Mouse (Mus musculus) intestine, embryonic 14.5 days (tissue): ENCODE measurements around the gene Wdcp. TPM values are rescaled to one million over a fixed set of nuclear protein-coding genes. Genes with fewer than 3 reads are reported as not detected.

Experiments
- polyA plus RNA-seq: library from polyadenylated mRNA; unstranded; fragments of >200 nt; fragmentation: Nextera tagmentation; extraction: Ambion mirVana; gene quantifications from 2 replicates; pipeline ENCODE4 v1.2.1, GENCODE M21; 2014

The Wdcp gene
- polyA plus RNA-seq, 1 experiment from 2014 or later: 15.0 TPM

Other genes starting within 250 kb of the Wdcp start
- 0.16 and 0.17 TPM in 2 replicates for gene Fam228a, start 104.9 kb upstream of the Wdcp start, polyA plus RNA-seq
- gene Pfn4, start 74.3 kb upstream of the Wdcp start, polyA plus RNA-seq: 2.7 and 3.3 TPM in 2 replicates
- 1.7 TPM in 2 replicates for gene Fam228b, start 74.0 kb upstream of the Wdcp start, polyA plus RNA-seq
- gene Sf3b6, start 25.8 kb upstream of the Wdcp start, polyA plus RNA-seq: 282 and 300 TPM in 2 replicates
- gene Fkbp1b, start 1.7 kb upstream of the Wdcp start, polyA plus RNA-seq: 11.2 and 14.5 TPM in 2 replicates
- 0.81 and 1.1 TPM in 2 replicates for gene Mfsd2b, start 31.1 kb downstream of the Wdcp start, polyA plus RNA-seq
- gene Ubxn2a, start 64.4 kb downstream of the Wdcp start, polyA plus RNA-seq: 26.5 and 30.0 TPM in 2 replicates
- 15.1 and 16.5 TPM in 2 replicates for gene Atad2b, start 74.0 kb downstream of the Wdcp start, polyA plus RNA-seq